Mouse (Mus musculus) kidney, postnatal 10 days (tissue): ENCODE results near the gene Sgsm1.

Experiments
- DNase-seq: peaks from one replicate; pipeline ENCODE4 v3.0.0; 2021; ENCODE audit warnings: mixed read lengths

The Sgsm1 gene

DNA sequence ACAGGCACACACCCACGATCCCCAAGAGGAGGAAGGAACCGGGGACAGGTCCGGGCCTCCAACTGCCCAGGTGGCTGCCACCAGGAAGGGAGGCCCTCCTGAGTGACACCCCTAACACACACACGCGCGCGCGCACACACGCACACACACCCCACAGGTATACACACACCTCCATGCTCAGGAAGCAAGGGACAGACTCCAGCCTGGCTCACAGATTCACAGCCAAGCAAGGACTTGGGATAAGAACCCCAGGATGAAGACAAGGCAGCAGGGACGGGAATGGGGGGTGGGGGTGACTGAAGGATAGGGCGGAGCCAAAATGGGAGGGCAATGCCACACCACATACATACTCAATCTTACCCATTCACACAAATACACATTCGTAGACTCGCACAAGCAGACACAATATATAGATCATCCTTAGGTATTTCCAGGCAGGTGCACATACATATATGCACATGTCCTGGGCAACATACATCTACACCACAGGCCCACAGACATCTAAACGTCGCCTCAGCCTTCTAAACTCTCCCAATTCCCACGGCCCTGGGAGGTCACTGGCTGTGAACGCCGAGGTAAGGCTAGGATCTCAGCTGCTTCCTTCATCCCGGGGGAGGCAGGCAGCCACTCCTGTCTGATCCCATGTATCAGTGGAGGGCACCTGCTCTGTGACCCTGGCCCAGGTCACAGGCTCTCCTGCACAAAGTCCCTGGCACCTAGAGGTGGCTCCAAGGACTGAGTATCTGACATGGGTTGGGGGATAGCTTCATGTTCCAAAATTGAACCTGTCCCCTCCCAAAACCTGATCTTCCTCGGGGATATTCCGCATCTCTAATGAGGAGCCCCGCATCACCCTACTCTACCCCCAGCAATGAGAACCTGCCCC is 852 bp downstream of the Sgsm1 start:
- no peak for DNase-seq

DNA sequence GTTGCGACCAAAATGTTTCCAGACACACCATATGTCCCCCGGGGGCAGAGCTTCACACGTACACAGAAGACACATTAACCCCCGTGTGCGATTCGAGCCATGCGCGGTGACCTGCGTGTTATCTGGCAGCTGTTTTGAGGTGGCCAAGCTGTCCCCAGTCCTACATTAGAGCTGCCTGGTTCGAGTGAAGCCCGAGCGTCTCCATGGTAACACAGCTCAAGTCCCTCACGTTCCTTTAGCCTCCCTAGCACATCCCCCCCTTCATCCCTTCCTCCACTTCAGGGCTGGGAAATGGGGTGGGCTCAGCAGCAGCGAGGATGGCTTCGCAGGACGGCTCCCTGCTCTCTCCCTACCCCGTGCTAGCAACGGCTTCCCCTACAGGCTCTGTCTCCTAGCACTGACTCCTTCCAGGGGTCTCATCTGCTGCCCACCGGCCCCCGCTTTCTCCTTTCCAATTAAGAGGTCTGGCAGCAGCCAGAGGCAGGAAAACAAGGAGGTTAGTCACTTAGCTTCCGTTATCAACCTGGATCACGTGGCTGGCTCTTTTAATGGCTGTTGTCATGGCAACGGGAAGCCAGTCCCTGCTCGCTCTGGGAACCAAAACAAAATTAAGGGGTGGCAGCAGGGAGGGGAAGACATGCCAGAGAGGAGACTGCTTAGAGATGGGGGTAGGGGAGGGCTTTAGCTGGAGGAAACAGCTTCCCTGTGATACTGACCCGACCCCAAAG is 3.7 kb downstream of the Sgsm1 start:
- peak; percentile 65 for DNase-seq

DNA sequence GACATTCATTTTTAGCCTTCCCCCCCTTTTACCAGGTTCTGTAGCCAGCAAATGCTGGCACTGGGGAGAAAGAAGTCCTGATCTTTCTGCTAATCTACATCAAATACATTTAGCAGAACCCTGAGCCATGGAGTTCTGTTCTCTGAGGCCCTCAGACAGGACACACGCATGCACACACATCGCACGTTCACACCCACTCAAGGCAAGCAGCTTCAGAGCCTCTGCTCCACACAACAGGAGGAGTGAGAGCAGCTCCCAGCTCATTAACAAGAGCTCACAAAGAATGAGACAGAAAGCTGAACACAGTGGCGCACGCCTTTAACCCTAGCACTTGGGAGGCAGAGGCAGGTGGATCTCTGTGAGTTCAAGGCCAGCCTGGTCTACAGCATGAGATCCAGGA is 6.1 kb downstream of the Sgsm1 start:
- DNase-seq, result no peak

DNA sequence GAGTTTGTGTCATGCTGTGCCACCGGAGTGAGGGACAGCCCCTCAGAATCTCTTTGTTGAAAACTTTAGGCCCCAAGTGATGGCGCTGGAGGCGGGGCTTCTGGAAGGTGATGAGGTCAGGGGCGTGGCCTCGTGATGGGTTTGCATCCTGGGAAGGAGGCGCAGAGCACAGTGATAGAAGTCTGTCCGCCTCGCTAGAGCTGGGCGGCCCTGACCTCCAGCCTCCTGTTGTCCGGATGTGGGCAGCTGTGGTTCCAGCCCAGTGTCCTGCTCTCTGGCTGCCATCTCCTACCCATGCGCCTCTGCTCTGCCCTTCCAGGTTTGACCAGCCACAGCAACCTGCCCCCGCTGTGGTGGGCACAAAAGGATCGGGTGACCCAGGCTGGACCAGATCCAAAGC is 8.7 kb downstream of the Sgsm1 start:
- DNase-seq, result peak; percentile 17

DNA sequence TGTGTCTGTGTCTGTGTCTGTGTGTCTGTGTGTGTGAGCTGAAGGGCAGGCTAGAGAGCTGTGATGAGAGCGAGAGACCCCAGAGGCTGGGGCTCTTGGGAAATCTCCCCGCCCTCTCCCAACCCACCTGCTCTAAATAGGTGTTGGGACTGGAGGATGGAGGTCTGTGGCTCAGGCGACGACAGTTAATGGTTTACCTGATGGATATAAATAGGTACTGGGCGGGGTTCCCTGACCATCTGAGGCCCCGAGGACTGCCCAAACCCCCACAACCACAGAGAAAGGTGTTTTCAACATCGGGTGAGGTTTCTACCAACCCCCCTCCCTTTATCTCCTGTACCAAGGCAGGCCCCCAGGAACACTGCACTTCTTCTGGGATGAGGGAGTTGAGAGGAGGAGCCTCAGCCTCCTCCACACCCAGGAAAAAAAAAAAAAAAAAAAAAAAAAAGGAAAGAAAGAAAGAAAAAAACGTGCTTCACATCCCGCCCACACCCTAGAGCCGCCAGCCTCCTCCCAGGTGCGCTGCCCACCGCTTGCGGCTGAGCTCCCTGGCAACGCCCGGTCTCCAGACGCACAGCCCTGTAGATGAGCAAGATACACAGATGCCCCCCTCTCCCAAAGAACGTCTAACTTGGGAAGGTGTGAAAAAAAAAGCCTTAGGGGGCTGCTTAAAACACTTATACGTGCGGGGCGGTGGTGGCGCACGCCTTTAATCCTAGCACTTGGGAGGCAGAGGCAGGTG is 10.3 kb downstream of the Sgsm1 start:
- no peak for DNase-seq

DNA sequence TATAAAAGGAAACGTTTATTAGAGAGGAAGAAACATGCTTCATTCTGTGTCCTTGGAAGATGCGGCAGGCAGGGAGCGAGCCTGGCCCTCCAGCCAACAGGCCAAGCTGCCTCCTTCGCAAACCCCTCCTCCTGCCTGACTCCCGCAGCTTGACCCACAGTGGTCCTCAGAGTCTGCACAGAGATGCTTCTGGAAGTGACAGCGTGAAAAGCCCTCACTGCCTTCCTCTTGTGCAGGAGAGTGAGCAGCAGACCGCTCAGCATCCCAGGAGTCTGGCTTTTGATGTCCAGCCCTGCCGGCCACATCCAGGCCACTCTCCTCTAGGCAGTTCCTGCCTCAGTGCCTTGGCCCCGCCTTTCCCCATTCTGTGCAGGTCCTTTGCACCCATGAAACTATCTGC is 11.2 kb downstream of the Sgsm1 start:
- no peak for DNase-seq

DNA sequence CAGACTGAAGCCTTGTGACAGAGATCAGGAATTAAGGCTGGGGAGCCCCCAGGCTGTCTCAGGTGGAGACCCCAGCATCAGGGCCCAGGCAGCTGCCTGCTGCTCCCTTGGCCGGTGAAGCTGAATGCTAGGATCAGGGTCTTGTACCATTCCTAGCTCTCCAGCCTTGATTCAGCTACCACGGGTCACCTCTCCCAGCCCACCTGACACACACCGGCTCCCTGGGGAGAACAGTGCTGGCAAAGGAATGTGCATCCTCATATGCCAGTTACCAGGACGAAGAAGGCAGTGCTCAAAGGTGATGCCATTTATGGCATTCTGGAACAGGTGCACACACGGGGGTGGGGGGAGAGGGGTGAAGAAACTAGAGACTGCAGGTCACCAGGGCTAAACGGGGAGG is 11.8 kb downstream of the Sgsm1 start:
- DNase-seq, result no peak

DNA sequence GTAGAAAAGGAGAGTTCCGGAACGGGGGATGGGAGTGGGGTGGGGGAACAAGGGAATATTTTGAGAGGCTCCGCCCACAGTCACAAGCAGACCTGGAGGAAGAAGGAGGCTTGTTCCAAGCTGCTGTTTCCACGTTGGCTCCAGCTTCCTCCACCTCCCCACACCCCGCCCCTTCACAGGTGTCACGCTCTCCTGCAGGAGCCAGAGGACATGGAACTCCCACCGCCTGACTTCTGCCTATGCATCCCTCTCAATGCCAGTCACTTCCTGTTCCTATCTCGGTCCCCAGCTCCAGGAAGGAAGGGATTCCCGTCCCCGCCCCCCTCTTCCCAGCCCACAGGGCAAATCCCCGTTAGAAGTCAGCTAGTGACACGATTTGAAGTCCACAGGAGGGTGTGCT is 12.5 kb downstream of the Sgsm1 start:
- no peak for DNase-seq

DNA sequence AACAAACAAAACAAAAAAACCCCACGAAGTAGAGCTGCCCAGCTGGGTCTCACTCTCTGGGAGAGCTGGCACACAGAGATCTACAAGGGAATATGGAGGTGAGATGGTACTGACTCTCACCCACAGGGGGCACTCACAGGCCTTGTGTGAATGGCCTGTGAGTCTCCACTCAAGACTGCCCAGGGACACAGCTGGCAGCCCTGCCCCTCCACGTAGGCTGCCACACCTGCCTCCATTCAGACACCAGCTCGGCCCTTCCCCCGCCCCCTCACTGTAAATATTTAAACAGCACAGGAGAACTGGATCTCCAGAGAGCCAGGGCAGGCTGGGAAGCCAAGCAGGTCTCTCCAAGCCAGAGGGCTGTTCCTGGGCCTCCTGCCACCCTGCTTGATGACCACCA is 14.8 kb downstream of the Sgsm1 start:
- peak; percentile 79 for DNase-seq

DNA sequence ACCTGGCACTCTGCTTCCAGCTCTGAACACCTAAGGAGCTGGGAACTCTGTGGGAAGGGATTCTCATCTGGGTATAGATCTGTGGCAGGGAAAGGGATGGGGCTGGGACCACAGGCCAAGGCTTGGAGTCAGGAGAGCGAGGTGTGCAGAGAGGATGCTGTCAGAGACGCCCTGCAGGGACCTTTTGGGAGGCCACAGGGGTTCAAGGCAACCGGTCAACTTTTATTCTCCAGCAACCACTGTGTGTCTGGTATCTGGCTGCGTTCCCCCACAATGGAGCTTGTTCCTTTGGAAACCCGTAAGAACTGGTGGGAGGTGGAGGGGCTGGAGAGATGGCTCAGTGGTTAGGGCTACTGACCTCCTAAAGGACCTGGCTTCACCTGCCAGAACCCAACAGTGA is 16.0 kb downstream of the Sgsm1 start:
- no peak for DNase-seq

DNA sequence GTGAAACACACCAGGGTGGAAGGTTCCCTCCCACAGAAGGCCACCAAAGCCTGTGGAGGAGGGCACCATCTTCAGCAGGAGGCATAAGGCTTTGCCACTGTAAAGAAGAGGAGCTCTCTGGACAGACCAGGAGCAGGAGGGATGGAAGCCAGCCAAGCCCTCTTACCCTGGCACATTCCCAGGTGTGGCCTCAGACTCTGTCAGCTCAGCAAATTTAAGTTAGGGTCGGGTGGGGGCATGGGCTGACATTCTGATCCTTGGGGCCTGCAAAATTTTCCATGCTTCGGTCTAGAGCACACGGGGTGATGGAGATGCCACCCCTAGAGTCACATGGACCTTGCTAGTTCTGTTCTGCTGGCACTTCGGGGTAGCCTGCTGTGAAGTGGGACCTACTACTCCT is 17.1 kb downstream of the Sgsm1 start:
- DNase-seq, result peak; percentile 33

DNA sequence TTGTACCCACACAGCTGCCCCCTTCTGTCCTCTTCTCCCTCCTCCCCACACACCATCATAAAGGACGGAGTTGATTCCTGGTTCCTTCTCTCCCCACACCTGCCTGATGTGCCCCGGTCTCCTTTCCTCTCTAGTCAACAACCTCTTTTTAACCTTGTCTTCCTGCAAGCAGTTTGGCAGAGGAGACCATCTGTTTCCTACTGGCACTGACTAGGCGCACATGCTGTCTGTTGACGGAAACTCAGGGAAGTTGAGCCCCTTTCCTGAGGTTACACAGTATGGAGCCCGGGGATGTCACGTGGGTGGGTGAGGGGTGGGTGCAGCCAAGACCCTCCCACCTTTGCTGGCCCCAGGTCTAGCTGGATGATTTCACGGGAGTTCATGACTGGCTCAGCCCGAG is 17.8 kb downstream of the Sgsm1 start:
- DNase-seq, result no peak

DNA sequence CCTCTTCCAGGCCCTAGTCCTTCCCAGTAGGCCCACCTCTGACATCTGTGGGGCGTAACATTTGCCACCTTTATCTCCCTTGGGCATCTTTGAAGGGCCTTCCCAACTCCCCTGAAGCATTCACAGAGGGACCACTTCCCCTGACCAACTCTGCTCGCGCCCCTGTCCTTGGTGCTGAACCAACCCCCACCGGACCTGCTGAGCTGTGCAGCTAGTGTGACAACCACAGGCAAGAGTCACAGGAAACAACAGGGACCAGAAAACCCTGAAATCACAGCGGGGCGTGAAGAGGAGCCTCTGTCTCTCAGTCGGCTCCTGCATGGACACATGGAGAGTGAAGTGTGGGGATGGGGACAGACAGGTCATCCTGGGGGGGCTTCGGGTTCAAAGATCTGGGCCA is 18.4 kb downstream of the Sgsm1 start:
- DNase-seq, result peak; percentile 79

DNA sequence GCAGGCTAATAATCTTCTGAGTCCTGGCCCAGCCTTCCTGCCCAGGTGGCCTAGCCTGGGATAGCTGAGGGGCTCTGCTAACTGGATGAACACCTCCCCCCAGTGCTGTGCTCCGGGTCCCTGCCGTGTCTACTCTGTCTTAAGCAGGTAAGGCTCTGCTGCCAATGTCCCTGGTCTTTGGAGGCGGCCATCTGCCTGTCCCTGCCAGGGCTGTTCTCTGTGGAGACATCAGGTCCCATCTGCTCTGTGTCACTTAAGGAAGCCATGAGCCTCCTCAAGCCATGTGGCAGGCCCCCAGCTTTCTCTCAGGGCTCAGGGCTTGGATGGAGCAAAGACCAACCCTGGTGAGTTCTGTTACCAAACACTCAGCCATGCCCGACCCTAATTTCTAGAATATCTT is 19.5 kb downstream of the Sgsm1 start:
- no peak for DNase-seq

DNA sequence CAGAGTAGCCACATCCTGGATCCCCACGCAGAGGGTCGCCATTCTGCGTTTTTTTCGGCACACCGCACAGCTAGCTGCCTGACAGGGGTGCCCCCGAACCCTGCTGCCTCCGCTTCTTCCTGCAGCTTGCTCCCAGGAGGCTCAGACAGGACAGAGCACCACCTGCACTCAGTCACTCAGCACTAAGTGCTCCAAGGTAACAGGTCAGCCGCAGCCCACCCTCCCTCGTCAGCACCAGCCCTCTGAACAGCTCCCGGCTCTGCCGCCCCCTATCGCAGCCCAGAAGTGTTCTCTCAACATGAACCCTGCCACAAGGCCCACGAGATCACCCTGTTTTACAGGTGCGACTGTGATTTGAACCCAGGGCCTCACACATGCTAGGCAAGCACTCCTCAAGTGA is 20.4 kb downstream of the Sgsm1 start:
- DNase-seq, result no peak

DNA sequence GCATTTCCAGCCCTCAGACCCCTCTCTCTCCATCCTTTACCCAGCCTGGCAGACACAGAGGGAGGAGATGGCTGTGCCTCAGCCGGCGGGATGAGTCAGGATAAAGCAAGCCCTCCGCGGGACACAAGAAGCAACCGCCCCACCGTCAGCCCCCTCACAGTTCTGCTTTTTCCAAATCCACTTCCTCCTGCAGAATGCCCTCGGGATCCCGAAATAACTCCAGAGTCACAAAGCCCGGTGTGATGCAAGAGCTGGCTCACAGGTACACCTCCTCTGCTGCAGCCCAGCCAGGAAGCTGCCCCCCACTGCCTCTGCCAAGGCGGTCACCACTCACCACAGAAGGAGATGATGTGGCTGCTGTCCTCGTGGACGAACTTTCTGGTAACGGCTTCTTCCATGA is 22.1 kb downstream of the Sgsm1 start:
- DNase-seq, result no peak

DNA sequence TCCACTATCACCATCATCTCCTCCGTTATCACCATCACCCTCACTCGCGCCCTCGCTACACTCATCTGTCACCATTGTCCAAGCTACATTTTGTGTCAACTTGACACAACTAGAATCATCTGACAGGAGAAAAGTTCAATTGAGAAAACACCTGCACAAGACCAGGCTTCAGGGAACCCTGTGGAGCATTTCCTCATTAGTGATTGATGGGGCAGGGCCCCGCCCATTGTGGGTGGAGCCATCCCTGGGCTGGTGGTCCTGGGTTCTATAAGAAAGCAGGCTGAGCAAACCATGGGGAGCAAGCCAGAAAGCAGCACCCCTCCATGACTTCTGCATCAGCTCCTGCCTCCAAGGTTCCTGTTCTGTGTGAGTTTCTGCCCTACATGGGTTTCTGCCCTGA is 22.8 kb downstream of the Sgsm1 start:
- no peak for DNase-seq

DNA sequence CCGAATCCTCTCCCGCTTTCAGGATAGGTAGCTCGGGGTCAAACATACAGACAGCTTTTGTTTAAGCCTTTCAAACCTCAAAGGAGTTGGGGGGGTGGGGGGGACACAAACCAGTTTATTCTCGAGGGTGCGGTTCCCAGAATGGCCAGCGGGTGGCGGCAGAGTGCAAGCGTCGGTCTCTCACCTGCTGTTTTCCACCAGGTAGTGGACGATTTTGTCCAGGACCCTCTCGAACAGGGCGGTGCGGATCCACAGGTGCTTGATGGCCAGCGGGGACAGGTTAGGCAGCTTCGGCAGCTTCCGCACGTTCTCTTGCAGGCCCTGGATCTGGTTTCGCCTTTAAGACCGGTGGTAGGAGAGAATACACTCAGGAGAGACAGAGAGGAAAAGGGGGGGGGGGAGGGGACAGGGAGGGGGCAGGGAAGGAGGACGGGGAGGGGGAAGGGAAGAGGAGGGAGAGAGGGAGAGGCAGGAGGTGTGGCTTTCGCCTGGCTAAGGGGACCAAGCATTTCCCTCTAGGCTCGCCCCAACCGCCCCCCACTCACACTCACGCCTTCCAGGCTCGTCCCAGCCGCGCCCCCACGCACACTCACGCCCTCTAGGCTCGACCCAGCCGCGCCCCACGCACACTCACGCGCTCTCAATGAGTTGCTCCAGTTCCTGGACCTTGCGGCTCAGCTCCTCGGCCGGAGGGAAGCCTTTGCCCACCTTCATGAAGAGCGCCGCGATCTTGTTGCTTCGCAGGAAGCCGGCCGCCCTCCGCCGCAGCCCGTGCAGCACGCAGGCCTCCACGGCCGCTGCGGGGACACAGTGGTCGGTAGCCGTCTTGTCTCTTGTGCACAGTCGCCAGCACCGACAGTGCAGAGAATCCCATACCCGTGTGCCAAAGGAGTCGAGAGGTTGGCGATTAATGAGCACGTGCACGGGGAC is 23.7 kb downstream of the Sgsm1 start:
- peak; percentile 83 for DNase-seq

DNA sequence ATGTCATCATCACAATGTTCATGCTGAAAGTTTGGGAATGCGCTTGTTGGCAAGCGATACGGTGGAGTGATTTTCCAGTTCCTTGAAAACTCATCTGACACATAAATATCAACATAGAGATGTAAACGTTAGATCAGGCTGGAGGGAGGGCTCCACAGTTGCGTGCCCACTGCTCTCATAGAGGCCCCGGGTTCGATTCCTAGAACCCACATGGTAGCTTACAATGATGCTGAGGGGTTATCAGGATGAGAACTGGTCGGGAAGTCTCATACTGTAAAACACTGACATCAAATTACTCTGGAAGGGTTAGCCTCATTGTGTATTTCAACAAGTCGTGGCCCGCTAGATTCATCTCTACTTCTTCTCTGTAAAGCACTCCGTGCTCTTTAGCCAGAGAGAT is 24.5 kb downstream of the Sgsm1 start:
- DNase-seq, result no peak

DNA sequence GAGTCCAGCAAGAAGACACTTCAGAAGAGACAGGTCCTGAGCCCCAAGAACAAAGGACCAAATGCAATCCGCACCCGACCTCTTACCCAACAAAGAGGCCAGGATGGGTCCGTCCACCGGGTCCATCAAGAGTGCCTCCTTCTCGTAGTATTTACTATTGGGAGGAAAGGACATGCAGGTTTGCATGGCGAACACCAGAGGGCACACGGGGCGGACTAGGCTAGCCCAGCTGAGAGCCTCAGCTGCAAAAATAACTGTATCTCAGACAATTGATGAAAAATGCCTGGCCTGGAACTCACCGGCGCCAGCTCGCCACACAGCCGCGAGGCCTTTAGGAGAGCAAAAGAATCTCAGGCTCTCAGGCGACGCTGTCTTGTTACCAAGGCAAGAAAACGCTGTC is 25.0 kb downstream of the Sgsm1 start:
- no peak for DNase-seq

DNA sequence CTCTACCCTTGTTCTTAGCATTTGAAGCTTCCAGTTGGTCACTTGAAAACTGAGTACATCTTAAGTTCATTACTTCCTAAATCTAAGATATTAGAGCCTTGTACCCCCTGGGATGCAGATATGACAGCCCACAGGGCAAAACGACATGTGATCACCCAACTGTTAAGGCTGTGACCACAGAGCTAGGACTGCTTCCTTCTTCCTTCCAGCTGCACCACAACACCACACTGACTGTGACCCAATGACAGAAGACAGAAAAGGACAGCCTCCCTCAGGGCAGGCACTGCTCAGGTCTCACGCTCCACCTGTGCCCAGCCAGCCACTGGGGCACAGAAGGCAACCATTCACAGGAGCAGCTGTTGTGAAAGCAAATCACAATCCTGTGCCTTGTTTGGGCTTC is 26.9 kb downstream of the Sgsm1 start:
- DNase-seq, result no peak

DNA sequence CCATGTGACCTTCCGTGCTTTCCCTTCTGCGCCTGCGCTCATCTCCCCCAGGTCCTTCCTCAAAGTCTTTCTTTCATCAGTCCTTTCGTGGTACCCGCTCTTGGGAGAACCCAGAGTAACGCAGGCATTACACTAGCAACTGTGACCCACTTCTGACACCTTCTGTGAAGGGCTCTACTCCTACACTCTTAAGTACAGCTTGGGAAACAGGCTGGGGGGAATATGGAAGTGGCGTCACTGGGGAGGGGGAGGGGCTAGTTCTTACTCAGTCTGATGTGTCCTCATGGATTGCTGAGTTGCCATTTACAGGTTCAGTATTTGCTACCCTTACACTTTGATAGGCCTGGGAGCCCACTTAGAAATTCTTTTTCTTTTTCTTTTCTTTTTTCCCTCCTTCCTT is 29.0 kb downstream of the Sgsm1 start:
- no peak for DNase-seq
